Mouse (Mus musculus): ENCODE results near the gene Tll1. TPM values are rescaled to one million over a fixed set of nuclear protein-coding genes. Genes with fewer than 3 reads are reported as not detected.
A peak's percentile ranks its signal among the peaks of the same experiment; 100 is the strongest.

Tll1 gene
- polyA plus RNA-seq (2015; fragmentation: Nextera tagmentation; extraction: Ambion mirVana), result 4.5 and 4.6 TPM in 2 replicates

- ATAC-seq (ENCODE audit: low FRiP score, low read depth), result peak; percentile 7; the same call in 1 of the 2 replicates
- under 1% methylated on average over 18 of the region's 18 CpGs for WGBS
These were observed at the start of gene Tll1 for GRCm38 (mm10) chr8:64206024-64206385. Tll1 (minus strand) TSS chr8:64206271.

GRCm38 (mm10) chr8:64238645-64239044, 32.6 kb upstream of the Tll1 start:
- H3K4me1 ChIP-seq, result no peaks in the 10 kb centered on the region
- H3K36me3 ChIP-seq, result no peaks in the 10 kb centered on the region
- no peak overlapping the region for H3K4me3 ChIP-seq
- no peak overlapping the region for H3K27ac ChIP-seq
- peak; percentile 66; the same call in 1 of the 2 replicates for ATAC-seq (ENCODE audit: low FRiP score, low read depth)
- no peaks in the 10 kb centered on the region for H3K9me3 ChIP-seq
- H3K9ac ChIP-seq, result no peak overlapping the region
- no peaks in the 10 kb centered on the region for H3K27me3 ChIP-seq
- WGBS, result 36% methylated on average over 2 of the region's 2 CpGs
- no peak overlapping the region for H3K4me2 ChIP-seq (replicated peaks)

More at GRCm38 (mm10) chr8:64206024-64206385, at the start of gene Tll1:
- no peaks in the 10 kb centered on the region for H3K36me3 ChIP-seq
- H3K27me3 ChIP-seq, result peaks cover 34% of the 10 kb centered on the region
- H3K4me2 ChIP-seq (replicated peaks), result peak within 1 kb of the TSS; percentile 90
- H3K9me3 ChIP-seq, result no peaks in the 10 kb centered on the region
- H3K9ac ChIP-seq, result peak within 1 kb of the TSS; percentile 77
- H3K27ac ChIP-seq, result peak within 1 kb of the TSS; percentile 48; the same call in 1 of the 2 replicates
- peak within 1 kb of the TSS; percentile 64 for H3K4me3 ChIP-seq
- peaks cover 18% of the 10 kb centered on the region for H3K4me1 ChIP-seq

DNA sequence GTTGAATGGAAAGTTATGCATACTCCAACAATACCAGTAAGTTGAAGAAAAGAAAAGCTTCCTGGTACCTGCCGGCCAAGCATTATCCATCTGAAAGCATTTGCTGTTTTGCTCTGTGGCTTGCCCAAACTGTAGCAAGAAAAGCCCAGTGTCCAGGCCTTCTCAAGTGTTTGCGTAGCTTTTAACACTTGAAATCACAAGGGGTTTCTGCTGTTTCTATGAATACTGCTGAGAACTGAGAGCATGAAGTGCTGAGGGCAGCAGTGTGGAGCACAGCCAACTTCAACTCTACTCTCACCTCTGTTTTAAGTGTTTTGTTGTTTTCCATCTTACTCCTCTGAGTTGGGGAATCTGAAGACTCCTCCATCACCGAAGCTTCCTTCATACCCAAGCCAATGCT, 15.5 kb upstream of the Tll1 start:
- Histone ChIP-seq H3K9me3 (no peaks in the 10 kb centered on the region), H3K4me1 (no peaks in the 10 kb centered on the region), H3K27ac (no peak overlapping the region), H3K27me3 (0 out of 2 replicates have a peak, but pooled peaks cover 4% of the 10 kb centered on the region), H3K4me3 (no peak overlapping the region), H3K9ac (no peak overlapping the region), H3K36me3 (no peaks in the 10 kb centered on the region), H3K4me2 (replicated peaks) (no peak overlapping the region)
- WGBS, result 78% methylated on average over 3 of the region's 3 CpGs
- ATAC-seq (ENCODE audit: low FRiP score, low read depth), result no peak

DNA sequence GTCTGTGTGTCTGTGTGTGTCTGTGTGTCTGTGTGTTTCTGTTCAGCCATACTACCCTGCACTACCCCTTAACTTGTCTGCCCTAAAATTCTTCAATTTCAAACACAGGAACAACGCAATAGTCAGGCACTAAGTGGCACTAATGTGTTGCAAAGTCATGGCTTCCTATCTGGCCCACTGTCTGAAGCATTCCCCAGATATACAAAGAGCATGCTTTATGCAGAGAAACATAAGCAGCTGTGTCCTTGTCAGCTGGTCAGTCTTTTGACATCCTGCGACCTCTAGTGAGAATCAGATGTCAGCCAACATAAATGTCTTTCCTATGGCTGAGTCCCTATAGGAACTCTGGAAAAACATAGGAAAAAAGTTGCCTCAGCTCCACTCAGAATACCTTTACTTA, 11.6 kb upstream of the Tll1 start:
- peaks cover 7% of the 10 kb centered on the region; the same call in 1 of the 2 replicates for H3K27me3 ChIP-seq
- no peaks in the 10 kb centered on the region for H3K9me3 ChIP-seq
- no peaks in the 10 kb centered on the region for H3K36me3 ChIP-seq
- no peak overlapping the region for H3K4me3 ChIP-seq
- 37% methylated on average over 2 of the region's 2 CpGs for WGBS
- ATAC-seq (ENCODE audit: low FRiP score, low read depth), result peak; percentile 36; the same call in 1 of the 2 replicates
- H3K27ac ChIP-seq, result no peak overlapping the region
- no peak overlapping the region for H3K9ac ChIP-seq
- H3K4me1 ChIP-seq, result peaks cover 4% of the 10 kb centered on the region; the same call in 1 of the 2 replicates
- no peak overlapping the region for H3K4me2 ChIP-seq (replicated peaks)

DNA sequence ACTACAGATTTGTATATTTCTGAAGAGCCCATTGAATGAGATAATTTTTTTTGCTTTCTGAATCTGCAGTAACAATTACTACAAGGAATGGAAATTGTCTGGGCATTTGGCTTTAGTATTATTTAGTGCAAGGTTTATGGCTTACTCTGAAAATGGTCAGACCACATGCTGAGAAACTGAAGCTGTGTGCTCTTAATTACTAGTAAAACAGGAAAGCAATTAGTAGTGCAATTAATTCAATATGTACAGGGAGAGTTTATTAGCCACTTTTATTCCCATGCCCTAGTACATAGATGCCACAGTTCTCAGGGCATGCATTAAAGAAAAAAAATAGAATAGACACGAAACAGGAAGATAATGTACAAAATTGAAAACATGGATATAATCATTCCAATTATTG, 10.2 kb upstream of the Tll1 start:
- 34% methylated on average over 1 of the region's 1 CpGs for WGBS
- no peaks in the 10 kb centered on the region for H3K36me3 ChIP-seq
- peaks cover 4% of the 10 kb centered on the region; the same call in 1 of the 2 replicates for H3K4me1 ChIP-seq
- peaks cover 7% of the 10 kb centered on the region; the same call in 1 of the 2 replicates for H3K9me3 ChIP-seq
- no peak overlapping the region for H3K4me3 ChIP-seq
- peaks cover 13% of the 10 kb centered on the region for H3K27me3 ChIP-seq
- H3K4me2 ChIP-seq (replicated peaks), result no peak overlapping the region
- no peak overlapping the region for H3K9ac ChIP-seq
- no peak for ATAC-seq (ENCODE audit: low FRiP score, low read depth)
- no peak overlapping the region for H3K27ac ChIP-seq

GRCm38 (mm10) chr8:64215374-64215773, 9.3 kb upstream of the Tll1 start:
- Histone ChIP-seq H3K9me3 (peaks cover 7% of the 10 kb centered on the region; the same call in 1 of the 2 replicates), H3K4me3 (no peak overlapping the region), H3K4me1 (peaks cover 4% of the 10 kb centered on the region; the same call in 1 of the 2 replicates), H3K27ac (no peak overlapping the region), H3K27me3 (peaks cover 12% of the 10 kb centered on the region), H3K4me2 (replicated peaks) (no peak overlapping the region), H3K36me3 (no peaks in the 10 kb centered on the region), H3K9ac (no peak overlapping the region)
- no peak for ATAC-seq (ENCODE audit: low FRiP score, low read depth)
- 12% methylated on average over 6 of the region's 6 CpGs for WGBS

DNA sequence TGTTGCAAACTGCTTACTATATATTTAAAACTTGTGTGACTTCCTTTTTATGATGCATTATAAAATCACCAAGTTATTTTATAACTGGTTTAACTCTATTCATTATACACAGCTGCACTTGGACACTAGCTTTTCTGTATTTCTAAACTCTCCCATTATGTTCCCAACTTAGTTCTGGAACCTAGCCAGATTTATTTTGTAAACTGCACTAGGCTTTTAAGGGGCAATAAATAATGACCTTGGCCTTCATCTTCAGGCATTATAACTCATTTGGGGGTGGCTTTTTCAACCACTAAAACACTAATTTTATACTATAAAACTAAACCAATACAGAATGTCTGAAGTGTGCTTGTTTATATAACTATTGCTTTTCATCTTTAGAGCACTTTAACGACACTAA, 8.8 kb upstream of the Tll1 start:
- no peaks in the 10 kb centered on the region for H3K36me3 ChIP-seq
- peaks cover 4% of the 10 kb centered on the region; the same call in 1 of the 2 replicates for H3K4me1 ChIP-seq
- peaks cover 7% of the 10 kb centered on the region; the same call in 1 of the 2 replicates for H3K9me3 ChIP-seq
- no peak for ATAC-seq (ENCODE audit: low FRiP score, low read depth)
- no peak overlapping the region for H3K27ac ChIP-seq
- WGBS, result 22% methylated on average over 1 of the region's 1 CpGs
- no peak overlapping the region for H3K4me2 ChIP-seq (replicated peaks)
- no peak overlapping the region for H3K4me3 ChIP-seq
- peaks cover 8% of the 10 kb centered on the region for H3K27me3 ChIP-seq
- no peak overlapping the region for H3K9ac ChIP-seq

DNA sequence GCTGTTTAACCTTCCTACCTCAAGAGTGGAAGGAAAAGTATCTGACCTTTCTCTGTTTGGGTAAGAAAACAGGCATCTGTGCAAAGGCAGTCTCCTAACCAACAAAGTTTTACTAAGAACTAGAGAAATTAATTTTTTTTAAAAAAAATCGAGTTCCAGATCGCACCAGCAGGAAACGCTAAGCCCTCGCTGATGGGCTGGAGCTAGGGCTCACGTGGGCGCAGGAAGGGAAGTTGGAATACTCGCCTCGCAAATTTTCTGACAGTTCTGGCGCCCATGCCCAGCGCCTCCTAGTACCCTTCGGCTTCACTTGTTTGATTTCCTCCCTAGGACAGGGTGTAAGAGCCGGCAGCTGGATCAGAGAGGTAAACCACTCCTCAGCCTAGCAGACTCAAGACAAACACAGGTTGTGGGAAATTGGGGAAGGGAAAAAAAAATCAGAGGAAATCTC, 365 bp upstream of the Tll1 start:
- Histone ChIP-seq H3K27me3 (peaks cover 36% of the 10 kb centered on the region), H3K9ac (peak overlapping the region; percentile 77), H3K4me1 (peaks cover 18% of the 10 kb centered on the region), H3K36me3 (no peaks in the 10 kb centered on the region), H3K4me3 (peak overlapping the region; percentile 64), H3K27ac (peak overlapping the region; percentile 48; the same call in 1 of the 2 replicates), H3K4me2 (replicated peaks) (peak overlapping the region; percentile 90), H3K9me3 (no peaks in the 10 kb centered on the region; the same call in 1 of the 2 replicates)
- under 1% methylated on average over 12 of the region's 12 CpGs for whole genome bisulfite sequencing
- ATAC-seq (ENCODE audit: low FRiP score, low read depth), result peak; percentile 64; the same call in 1 of the 2 replicates

DNA sequence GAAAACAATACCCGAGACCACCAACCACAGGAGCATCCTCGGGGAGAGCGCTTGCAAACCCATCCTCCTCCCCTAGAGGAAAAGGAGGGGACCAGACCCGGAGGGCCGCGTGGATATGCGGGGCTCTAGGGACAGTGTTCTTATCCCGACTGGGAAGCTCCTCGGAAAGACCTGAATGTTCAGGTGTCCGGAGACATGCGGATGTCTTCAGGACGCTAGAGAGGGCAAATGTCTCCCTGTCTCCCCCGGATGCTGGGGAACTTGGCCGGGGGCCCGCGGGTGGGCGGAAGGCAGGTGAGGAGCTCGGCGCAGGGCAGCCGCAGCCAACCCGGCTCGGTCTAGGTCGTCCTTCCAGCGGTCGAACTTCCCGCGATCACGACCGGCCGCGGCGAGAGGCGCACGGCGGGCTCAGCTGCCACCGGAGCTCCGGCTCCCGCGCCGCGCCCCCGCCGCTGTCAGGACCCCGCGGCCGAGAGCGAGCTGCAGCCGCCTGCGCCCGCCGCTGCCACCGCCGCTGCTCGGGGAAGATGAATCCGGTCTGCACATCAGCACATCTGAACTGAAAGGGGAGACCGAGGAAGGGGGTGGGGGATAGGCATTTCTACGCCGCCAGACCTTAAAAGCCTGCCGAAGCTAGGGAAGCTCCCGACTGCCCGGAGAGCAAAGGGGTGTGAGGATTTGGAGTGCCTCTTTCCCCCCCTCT, 599 bp downstream of the Tll1 start:
- peak; percentile 48 for ATAC-seq (ENCODE audit: low FRiP score, low read depth)
- peak overlapping the region; percentile 77 for H3K9ac ChIP-seq
- H3K27me3 ChIP-seq, result peaks cover 34% of the 10 kb centered on the region
- peak overlapping the region; percentile 48; the same call in 1 of the 2 replicates for H3K27ac ChIP-seq
- H3K4me2 ChIP-seq (replicated peaks), result peak overlapping the region; percentile 90
- under 1% methylated on average over 58 of the region's 61 CpGs for WGBS
- no peaks in the 10 kb centered on the region for H3K9me3 ChIP-seq
- peaks cover 18% of the 10 kb centered on the region for H3K4me1 ChIP-seq
- peak overlapping the region; percentile 64 for H3K4me3 ChIP-seq
- no peaks in the 10 kb centered on the region for H3K36me3 ChIP-seq

- Histone ChIP-seq H3K9me3 (no peaks in the 10 kb centered on the region), H3K4me1 (peaks cover 18% of the 10 kb centered on the region), H3K9ac (peak overlapping the region; percentile 77), H3K4me3 (peak overlapping the region; percentile 64), H3K27ac (peak overlapping the region; percentile 48), H3K27me3 (peaks cover 34% of the 10 kb centered on the region), H3K4me2 (replicated peaks) (peak overlapping the region; percentile 90), H3K36me3 (no peaks in the 10 kb centered on the region)
- WGBS, result under 1% methylated on average over 19 of the region's 19 CpGs
- peak; percentile 37 for ATAC-seq (ENCODE audit: low FRiP score, low read depth)
These were observed 1.2 kb downstream of the Tll1 start for GRCm38 (mm10) chr8:64204801-64205311.

GRCm38 (mm10) chr8:64204167-64204566, 1.9 kb downstream of the Tll1 start:
- ATAC-seq (ENCODE audit: low FRiP score, low read depth), result peak; percentile 67
- H3K9me3 ChIP-seq, result no peaks in the 10 kb centered on the region
- no peak overlapping the region for H3K27ac ChIP-seq
- peak overlapping the region; percentile 64 for H3K4me3 ChIP-seq
- H3K4me1 ChIP-seq, result peaks cover 18% of the 10 kb centered on the region
- H3K4me2 ChIP-seq (replicated peaks), result peak overlapping the region; percentile 90
- H3K27me3 ChIP-seq, result peaks cover 34% of the 10 kb centered on the region
- no peaks in the 10 kb centered on the region for H3K36me3 ChIP-seq
- peak overlapping the region; percentile 13; the same call in 1 of the 2 replicates for H3K9ac ChIP-seq
- 2% methylated on average over 19 of the region's 19 CpGs for WGBS

DNA sequence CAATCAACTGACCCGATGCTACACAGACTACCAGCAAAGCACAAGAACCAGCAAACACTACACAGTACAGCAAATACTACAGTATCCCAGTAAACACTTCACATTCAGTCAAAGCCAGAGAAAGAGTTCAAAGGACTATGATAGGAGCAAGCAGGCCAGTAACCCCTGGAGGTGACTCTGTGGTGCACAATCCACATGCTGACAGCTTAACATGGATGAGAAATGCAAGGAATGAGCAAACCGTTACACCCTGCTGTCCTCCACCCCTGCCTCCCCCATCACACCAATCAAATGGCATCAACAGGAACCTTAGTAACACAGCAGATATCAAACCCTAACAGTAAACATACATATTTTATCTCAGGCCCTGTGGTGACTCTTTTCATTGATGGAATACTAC, 7.7 kb downstream of the Tll1 start:
- ATAC-seq (ENCODE audit: low FRiP score, low read depth), result no peak
- H3K27ac ChIP-seq, result no peak overlapping the region
- no peaks in the 10 kb centered on the region for H3K36me3 ChIP-seq
- H3K4me3 ChIP-seq, result no peak overlapping the region
- H3K9me3 ChIP-seq, result no peaks in the 10 kb centered on the region
- peaks cover 10% of the 10 kb centered on the region; the same call in 1 of the 2 replicates for H3K27me3 ChIP-seq
- no peak overlapping the region for H3K9ac ChIP-seq
- no peaks in the 10 kb centered on the region for H3K4me1 ChIP-seq
- WGBS, result 72% methylated on average over 2 of the region's 2 CpGs
- no peak overlapping the region for H3K4me2 ChIP-seq (replicated peaks)

Measured in limb, embryonic 13.5 days (tissue).